Mouse (Mus musculus) lung, postnatal 14 days (tissue): Measurements from ENCODE around the gene Bach2.

Experiments
- DNase-seq: peaks from one replicate; pipeline ENCODE4 v3.0.0; 2021

Bach2 gene

DNA sequence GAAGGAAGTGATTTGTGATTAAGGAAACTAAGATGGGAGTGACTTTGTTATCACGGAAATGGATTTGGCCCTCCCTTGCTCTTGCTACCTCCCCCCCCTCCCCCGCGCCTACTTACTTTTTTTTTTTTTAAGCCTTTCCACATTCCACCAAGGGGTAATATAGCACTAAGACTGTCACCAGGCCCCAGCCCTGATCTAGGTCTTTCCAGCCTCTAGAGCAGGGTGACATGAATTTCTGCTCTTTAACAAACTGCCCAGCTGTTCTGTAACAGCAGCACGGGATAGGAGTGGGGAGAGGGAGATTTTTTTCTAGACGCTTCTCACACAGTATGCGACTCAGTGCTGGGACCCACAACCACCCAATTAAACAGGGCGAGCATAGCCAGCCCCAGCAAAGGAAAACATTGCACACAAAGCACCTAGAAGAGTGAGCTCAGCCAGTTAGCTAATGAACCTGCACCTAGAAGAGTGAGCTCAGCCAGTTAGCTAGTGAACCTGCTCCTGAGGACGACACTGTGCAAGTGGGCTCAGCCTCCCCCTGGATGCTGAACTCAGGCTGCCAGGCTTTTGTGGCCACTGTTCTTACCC is 10.5 kb upstream of the Bach2 start:
- DNase-seq = no peak

- DNase-seq = no peak
Observed at GRCm38 (mm10) chr4:32229266-32229665, 9.3 kb upstream of the Bach2 start.

- DNase-seq = no peak
Observed at GRCm38 (mm10) chr4:32231258-32232055, 7.1 kb upstream of the Bach2 start.

GRCm38 (mm10) chr4:32235920-32236705 is 2.5 kb upstream of the Bach2 start:
- no peak for DNase-seq

DNA sequence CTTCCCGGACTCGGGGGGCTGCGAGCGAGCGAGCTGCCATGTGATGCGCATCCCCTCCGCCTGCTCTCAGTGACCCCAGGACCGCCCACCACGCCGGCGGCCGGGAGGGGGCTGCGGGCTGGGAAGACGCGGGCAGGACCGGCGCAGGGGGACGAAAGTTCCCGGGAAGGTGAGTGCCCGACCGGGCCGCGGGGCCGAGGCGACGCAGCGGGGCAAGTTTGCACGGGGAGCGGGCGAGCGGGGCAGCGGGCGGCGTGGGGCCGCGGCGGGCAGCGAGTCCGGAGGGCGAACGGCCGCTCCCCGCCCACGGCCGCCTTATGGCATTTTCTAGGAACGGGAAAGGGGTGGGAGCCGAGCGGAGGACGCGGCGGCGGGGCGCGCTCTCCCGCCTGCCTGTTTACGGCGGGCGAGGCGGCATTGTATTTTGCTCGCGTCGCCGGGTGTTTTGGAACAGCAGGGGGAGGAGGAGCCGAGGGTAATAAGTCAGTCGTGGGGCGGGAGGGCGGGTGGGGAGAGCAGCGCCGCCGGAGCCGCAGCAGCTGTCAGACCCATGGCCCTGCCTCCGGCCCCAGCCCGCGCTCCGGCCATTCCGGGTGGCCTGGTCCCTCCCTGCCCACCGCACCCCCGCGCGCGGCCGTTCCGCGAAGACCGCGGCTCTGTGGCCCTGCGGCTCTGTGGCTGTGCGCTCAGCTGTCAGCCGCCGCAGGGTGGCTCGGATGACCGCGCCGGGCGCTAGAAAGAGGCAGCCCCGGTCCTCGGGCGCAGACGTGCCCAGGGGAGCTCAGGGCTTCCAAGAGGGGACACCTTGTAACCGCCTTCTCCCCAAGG is 531 bp downstream of the Bach2 start:
- peak; percentile 80 for DNase-seq

DNA sequence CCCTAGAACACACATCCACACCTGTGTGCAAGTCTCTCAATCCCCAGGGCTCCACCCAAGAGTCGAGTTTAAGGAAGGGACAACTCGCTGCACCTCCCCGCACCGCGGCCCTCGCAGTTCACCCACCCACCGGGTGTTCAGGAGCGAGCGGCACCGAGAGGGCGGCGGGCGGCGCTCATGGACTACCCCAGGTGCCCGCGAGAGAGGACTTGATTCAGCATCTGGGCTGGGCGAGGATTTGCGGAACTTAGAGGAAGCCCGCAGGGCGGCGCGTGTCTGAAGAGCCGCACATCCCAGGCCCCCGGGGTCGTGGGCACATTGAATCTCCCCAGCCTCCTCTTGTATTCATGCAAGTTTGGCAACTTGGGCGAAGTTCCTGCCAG is 1.1 kb downstream of the Bach2 start:
- peak; percentile 74 for DNase-seq

DNA sequence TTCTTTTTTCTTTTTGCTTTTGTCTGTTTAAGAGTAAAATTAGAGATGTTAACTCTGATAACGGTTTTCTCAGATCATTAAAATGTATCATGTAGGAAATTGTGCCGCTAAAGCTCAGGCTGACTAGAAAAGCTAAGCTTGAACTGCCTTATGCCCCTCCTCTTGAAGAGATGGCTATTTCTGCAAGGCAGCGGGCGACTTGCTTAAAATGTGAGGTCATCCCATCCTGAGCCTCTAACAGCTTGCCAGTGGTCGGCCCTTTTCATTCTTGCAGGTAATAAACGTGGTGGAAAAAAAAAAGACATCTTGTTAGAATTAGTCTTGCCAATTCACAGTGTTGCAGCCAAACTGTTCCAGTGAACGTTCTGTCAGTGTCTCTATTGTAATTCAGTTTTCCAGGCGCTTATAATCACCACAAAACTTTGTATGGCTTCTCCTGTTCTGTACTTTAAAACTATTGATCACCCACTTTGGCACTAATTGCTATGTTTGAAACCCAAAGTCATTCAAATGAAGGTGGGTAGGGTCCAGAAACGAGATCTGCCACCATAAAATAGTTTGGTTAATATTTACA is 1.9 kb downstream of the Bach2 start:
- DNase-seq = no peak

GRCm38 (mm10) chr4:32241351-32241980 is 2.9 kb downstream of the Bach2 start:
- DNase-seq = no peak

DNA sequence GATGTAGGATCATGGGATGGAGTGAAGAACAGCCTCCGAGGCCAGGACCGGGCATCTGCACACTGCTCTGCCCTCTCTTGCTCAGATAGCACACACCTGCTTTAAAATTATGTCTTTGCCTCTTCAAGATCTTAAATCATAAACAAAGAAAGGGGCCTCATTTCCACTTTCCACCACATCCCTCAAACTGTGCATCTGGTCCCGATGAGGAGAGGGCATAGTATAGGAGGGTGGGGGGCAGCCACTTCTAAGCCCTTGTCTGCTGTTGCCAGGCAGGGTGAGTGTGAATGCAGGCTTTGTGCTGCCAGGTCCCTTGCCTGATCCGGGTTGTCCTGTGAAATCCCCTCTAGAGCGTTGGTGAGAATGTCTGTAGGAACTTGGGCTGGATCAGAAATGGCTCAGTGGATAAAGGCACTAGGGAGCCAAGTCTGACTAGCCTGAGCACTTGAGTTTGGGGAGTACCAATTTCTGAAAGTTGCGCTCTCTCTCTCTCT is 3.6 kb downstream of the Bach2 start:
- DNase-seq = no peak

DNA sequence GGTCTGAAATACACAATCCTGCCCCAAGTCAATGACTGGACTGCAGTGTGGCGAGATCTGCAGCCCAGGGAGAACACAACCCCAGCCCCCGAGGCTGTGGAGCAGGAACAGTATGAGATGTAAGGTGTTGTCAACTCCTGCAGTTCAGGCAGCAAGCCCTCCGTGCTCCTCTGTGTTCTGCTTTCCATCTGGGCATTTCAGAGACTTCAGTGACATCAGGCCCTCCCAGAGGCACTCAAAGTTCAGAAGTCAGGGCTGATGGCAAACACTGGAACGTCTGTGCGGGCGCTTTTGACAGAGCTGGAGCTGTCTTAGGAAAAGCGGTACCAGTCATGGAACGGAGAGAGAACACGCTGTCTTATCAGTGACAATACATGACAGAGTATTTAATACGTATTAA is 4.9 kb downstream of the Bach2 start:
- DNase-seq = peak; percentile 53

DNA sequence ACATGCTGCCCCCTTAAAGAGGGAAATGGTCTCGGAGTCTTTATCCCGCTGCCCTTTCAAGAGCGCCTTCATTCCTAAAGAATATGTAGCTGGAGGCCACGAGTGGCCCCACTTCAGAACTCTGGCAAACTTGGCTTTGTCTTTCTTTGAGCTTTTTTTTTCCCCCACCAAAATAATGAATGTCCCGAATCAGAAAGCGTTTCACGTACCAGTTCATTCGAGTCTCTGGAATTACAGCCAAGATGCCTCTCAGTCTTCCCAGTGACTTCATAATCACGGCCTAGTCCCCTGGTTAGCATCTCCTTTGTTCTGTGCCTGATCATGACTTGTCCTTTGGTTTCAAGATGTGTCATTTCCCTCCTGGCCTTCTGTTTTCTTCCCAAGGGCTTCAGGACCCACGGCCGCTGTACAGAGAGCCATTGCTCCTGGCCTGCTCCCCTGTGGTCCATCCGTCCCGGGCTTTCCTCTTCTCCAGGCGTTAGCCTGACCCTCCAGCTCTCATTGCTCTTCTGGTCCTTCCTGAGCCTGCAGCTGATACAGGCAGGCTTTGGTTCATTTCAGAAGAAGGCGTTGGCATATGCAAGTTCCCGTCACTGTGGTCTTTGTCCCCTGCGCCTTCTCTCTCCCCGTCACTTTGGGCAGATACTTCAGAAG is 5.6 kb downstream of the Bach2 start:
- DNase-seq = no peak

- no peak for DNase-seq
Observed at GRCm38 (mm10) chr4:32245586-32245985, 7.0 kb downstream of the Bach2 start.

DNA sequence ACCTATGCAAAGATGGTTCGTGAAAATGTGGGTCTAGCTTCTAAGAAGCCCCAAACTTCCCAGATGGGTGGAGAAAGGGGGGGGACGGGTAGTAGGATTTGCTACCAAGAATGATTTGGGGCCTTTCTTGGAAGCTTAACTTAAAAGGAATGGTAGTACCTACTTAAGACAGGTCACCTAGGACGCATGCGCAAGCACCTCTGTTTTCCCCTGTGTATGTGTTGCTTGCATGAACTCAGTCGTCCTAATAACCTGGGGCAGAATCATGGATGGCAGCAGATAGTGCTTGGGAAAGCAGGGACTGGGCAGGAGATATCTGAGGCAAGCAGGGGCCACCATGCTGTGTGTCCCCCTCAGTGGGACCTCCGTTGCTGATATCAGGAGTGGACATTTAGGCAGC is 7.4 kb downstream of the Bach2 start:
- no peak for DNase-seq

DNA sequence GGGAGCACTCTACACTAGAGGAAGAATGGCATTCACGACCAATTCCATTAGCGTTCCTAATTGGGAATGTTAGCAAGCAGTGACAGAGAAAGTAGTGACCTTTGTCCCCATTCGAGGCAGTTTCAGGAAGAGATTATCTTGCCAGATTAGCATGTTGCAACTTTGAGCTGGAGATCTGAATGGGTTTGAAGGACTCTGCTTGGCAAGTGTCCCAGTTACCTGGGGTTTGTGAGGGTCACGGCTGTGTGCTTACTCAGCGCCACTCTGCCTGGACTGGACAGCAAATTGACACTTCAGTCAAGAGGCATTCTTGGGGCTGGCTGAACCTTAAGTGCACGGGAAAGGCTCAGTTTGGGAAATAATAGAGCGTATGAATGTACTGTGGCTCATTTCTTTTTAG is 8.2 kb downstream of the Bach2 start:
- peak; percentile 84 for DNase-seq

DNA sequence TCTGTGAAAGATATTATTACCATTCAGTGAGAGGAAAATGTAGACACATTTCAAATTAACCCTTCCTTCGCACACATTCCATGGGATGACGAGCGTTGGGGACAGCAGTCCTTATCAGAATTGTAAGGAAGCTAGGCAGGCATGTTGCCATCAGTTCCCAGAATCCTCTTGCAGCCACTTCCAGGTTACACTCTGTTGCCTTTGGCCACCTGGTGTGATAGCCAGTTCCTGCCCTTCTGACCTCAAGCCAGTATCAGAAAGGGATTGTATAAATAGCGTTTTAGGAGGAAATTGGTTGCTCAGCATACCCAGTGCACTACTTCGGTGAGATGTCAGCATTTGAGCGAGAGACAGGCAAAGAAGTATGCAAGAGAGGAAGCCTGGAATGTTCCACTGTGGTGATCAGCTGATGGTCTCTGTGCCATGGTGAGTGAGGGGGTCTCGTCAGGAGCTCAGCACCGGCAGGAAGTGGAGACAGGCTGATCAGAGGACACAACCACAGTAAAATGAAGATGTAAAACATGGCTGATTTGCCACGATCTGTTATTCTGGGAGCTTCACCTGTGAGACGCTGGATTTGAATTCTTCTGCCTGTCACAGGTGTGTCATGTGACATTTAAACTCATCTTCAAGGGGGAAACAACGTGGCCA is 9.0 kb downstream of the Bach2 start:
- no peak for DNase-seq

- peak; percentile 92 for DNase-seq
Observed at GRCm38 (mm10) chr4:32248236-32248635, 9.6 kb downstream of the Bach2 start.

GRCm38 (mm10) chr4:32248990-32249393 is 10.4 kb downstream of the Bach2 start:
- no peak for DNase-seq

DNA sequence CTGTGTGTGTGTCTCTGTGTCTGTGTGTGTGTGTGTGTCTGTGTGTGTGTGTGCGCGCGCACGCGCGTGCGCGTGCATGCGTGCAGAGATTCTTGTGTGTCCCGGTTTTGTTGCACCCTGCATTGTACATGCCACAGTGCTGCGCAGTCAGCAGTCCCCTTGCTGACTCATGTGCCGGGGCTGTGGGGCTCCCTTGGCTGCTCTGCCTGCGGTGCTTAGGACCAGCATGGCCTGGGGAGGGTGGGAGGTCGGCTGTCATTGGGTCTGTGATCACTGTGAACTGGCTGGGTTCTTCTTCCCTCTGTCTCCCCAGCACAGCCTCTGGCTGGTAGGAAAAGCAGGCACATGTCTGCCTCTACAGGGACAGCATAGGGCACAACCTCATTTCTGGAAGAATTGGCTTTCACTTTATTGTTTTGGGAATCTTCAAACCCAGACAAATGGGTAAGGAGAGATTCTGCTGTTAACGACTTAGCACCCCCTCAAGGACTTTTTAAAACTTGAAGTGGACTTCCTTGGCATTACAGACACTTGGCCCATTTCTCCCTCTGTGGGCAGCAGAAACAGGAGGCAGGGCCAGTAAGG is 11.2 kb downstream of the Bach2 start:
- peak; percentile 30 for DNase-seq

GRCm38 (mm10) chr4:32250333-32251004 is 11.9 kb downstream of the Bach2 start:
- peak; percentile 52 for DNase-seq

DNA sequence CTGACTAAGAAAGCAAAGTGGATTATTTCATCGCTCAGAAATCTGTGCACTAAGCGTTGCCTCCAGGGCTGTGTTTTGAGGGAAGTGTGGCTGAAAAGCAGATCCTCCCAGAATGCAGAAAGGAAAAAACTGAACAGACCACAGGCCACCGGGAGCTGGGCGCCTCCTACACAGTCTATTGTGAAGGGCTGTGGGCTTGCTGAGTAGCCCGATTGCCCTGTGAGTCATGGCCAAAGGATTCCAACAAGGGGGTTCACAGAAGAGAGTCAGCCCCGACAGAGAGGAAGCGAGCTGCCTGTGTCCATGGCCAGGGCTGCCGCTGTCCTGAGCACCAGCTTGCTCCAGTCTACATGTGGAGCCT is 12.4 kb downstream of the Bach2 start:
- peak; percentile 44 for DNase-seq
